Mouse (Mus musculus): ENCODE measurements around the gene Sept4.

Sept4 gene

GRCm38 (mm10) chr11:87578963-87579601 lies 10.4 kb downstream of the Sept4 start:
- no peak for DNase-seq (ENCODE audit: low read depth, low spot score)

GRCm38 (mm10) chr11:87579713-87580112 lies 11.0 kb downstream of the Sept4 start:
- no peak for DNase-seq (ENCODE audit: low read depth, low spot score)

GRCm38 (mm10) chr11:87580543-87581085 lies 11.9 kb downstream of the Sept4 start:
- DNase-seq (ENCODE audit: low read depth, low spot score): no peak

- DNase-seq (ENCODE audit: low read depth, low spot score): no peak
Measured at GRCm38 (mm10) chr11:87581161-87581865, 12.6 kb downstream of the Sept4 start.

GRCm38 (mm10) chr11:87581933-87582710 lies 13.4 kb downstream of the Sept4 start:
- DNase-seq (ENCODE audit: low read depth, low spot score): no peak

- DNase-seq (ENCODE audit: low read depth, low spot score): no peak
Measured at GRCm38 (mm10) chr11:87583291-87584034, 14.8 kb downstream of the Sept4 start.

- no peak for DNase-seq (ENCODE audit: low read depth, low spot score)
Measured at GRCm38 (mm10) chr11:87584711-87585505, 16.2 kb downstream of the Sept4 start.

GRCm38 (mm10) chr11:87587211-87587874 lies 18.6 kb downstream of the Sept4 start:
- DNase-seq (ENCODE audit: low read depth, low spot score): no peak

GRCm38 (mm10) chr11:87589605-87590004 lies 20.9 kb downstream of the Sept4 start:
- DNase-seq (ENCODE audit: low read depth, low spot score): no peak

- peak; percentile 16 for DNase-seq (ENCODE audit: low read depth, low spot score)
Measured at GRCm38 (mm10) chr11:87590841-87591525, 22.3 kb downstream of the Sept4 start.

GRCm38 (mm10) chr11:87591526-87592353 lies 23.0 kb downstream of the Sept4 start, which contains the start of gene Mtmr4:
Gene Mtmr4, plus strand, starts transcription at chr11:87592162.
- DNase-seq (ENCODE audit: low read depth, low spot score): peak; percentile 95

GRCm38 (mm10) chr11:87592354-87592695 lies 23.6 kb downstream of the Sept4 start:
- no peak for DNase-seq (ENCODE audit: low read depth, low spot score)

- no peak for DNase-seq (ENCODE audit: low read depth, low spot score)
Measured at GRCm38 (mm10) chr11:87592713-87593598, 24.3 kb downstream of the Sept4 start.

- DNase-seq (ENCODE audit: low read depth, low spot score): peak; percentile 82
Measured at GRCm38 (mm10) chr11:87595327-87595841, 26.7 kb downstream of the Sept4 start.

- DNase-seq (ENCODE audit: low read depth, low spot score): no peak
Measured at GRCm38 (mm10) chr11:87595976-87596375, 27.3 kb downstream of the Sept4 start.

GRCm38 (mm10) chr11:87596492-87596891 lies 27.8 kb downstream of the Sept4 start:
- DNase-seq (ENCODE audit: low read depth, low spot score): no peak

- DNase-seq (ENCODE audit: low read depth, low spot score): no peak
Measured at GRCm38 (mm10) chr11:87597061-87597460, 28.4 kb downstream of the Sept4 start.
